Mouse (Mus musculus): ENCODE data around the gene Lzic. TPM values are rescaled to one million over a fixed set of nuclear protein-coding genes. Genes with fewer than 3 reads are reported as not detected.
A peak's percentile ranks its signal among the peaks of the same experiment; 100 is the strongest.
"Not testable (repeated sequence)": the region's sequence is repeated elsewhere in the genome, so short reads cannot be mapped to it uniquely, and the experiment has no call there.

Lzic gene
- polyA plus RNA-seq (2015; fragmentation: Nextera tagmentation; extraction: Ambion mirVana), result 47.1 and 49.3 TPM in 2 replicates

DNA sequence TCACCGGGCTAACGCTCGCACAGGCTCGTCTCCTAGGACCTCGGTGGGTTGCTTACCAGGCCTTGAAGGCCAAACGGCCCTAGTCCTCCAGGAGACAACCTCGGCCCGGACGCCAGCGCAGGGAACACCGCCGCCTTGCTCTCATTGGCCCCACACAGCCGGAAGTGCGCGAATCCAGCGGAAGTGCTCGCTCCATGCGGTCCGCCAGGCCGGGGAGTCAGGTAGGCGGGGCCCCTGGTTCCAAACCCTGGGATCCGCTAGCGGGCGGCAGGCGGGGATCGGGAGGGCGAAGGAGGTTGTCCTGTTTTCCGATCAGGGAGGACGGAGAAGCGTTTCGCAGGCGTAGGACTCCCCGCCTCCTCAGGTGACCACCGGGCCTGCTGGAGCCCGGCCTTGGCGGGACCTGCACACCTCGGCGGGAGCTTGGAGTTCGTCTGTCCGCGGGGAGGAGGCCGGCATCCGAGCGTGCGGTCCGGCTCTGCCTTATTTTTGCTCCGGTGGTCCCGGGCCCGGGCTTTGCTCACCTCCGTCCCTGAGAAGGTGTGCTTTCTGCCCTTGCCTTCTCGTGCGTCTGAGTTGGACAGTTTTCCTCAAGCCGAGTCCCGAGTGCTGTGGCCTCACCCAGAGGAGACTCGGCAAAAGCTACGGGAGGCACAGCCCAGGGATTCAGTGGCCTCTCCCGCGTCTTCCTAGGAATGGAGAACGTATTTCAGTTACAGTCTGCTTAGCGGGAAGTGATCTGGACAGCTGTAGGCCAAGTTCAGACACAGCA lies at the start of gene Lzic, which contains the start of gene Nmnat1:
Gene Lzic (plus strand): TSS at position 177 of the 772 bp plus-strand sequence.
Gene Nmnat1 (minus strand): TSS at position 150 of the 772 bp plus-strand sequence.
- Histone ChIP-seq H3K27me3 (no peaks in the 10 kb centered on the region), H3K4me1 (peaks cover 18% of the 10 kb centered on the region), H3K27ac (peak within 1 kb of the TSS; percentile 84), H3K4me3 (replicated peaks) (peak within 1 kb of the TSS; percentile 82), H3K4me2 (peak within 1 kb of the TSS; percentile 83), H3K9ac (peak within 1 kb of the TSS; percentile 72), H3K36me3 (peaks cover 37% of the 10 kb centered on the region), H3K9me3 (replicated peaks) (no peaks in the 10 kb centered on the region)
- ATAC-seq (replicated peaks; ENCODE audit: low FRiP score), result peak; percentile 97
- under 1% methylated on average over 59 of the region's 60 CpGs for WGBS

- Histone ChIP-seq H3K4me2 (no peak overlapping the region), H3K9me3 (replicated peaks) (no peaks in the 10 kb centered on the region), H3K4me1 (peaks cover 29% of the 10 kb centered on the region), H3K27me3 (no peaks in the 10 kb centered on the region), H3K27ac (0 out of 2 replicates have a peak overlapping the region, but pooled peaks have one; percentile 18), H3K4me3 (replicated peaks) (no peak overlapping the region), H3K9ac (no peak overlapping the region), H3K36me3 (no peaks in the 10 kb centered on the region)
- no peak for ATAC-seq (replicated peaks; ENCODE audit: low FRiP score)
- 29% methylated on average over 8 of the region's 8 CpGs for WGBS
Observed at GRCm38 (mm10) chr4:149440576-149440975, 44.5 kb upstream of the Lzic start.

DNA sequence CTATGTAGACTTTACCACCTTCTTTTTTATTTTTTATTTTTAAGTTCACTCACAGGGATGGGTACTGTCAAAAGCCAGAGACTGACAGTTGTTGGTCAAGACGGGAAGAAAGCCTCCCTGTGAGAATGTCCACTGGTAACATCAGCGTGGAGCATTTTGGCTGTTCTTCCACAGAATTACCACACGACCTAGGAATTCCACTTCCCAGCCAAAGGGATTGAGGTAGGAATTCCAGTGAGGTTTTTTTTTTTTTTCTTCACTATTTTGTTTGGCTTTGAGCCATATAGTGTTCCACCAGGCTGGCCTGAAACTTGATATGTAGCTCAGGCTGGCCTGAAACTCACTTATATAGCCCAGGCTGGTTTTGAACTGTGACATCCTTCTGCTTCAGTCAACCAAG lies 42.6 kb upstream of the Lzic start:
- Histone ChIP-seq H3K36me3 (no peaks in the 10 kb centered on the region), H3K4me3 (replicated peaks) (no peak overlapping the region), H3K9ac (no peak overlapping the region), H3K27ac (no peak overlapping the region), H3K9me3 (replicated peaks) (no peaks in the 10 kb centered on the region), H3K27me3 (no peaks in the 10 kb centered on the region), H3K4me1 (peaks cover 37% of the 10 kb centered on the region), H3K4me2 (no peak overlapping the region)
- no peak for ATAC-seq (replicated peaks; ENCODE audit: low FRiP score)
- 46% methylated on average over 3 of the region's 3 CpGs for WGBS

DNA sequence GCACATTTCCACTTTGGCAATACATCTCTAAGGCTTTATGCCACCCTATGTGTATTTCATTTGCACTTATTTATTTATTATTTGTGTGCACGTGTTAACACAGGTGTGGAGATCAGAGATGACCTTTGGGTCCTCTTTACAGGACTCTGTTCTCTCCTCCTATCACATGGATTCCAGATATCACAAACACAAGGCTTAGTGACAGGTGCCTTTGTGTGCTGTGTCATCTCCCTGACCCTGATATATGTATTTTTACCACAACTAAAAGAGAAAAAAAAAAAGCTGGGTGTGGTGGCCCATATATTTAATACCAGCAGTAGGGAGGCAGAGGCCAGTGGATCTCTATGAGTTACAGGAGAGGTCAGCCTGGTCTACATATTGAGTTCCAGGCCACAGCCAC lies 40.6 kb upstream of the Lzic start:
- H3K9me3 ChIP-seq (replicated peaks), result no peaks in the 10 kb centered on the region
- H3K4me1 ChIP-seq, result peaks cover 37% of the 10 kb centered on the region
- peak overlapping the region; percentile 47; the same call in 1 of the 2 replicates for H3K9ac ChIP-seq
- H3K36me3 ChIP-seq, result no peaks in the 10 kb centered on the region
- H3K27ac ChIP-seq, result peak overlapping the region; percentile 97; the same call in 1 of the 2 replicates
- H3K27me3 ChIP-seq, result no peaks in the 10 kb centered on the region
- peak overlapping the region; percentile 70 for H3K4me2 ChIP-seq
- no peak for ATAC-seq (replicated peaks; ENCODE audit: low FRiP score)
- 65% methylated on average over 1 of the region's 1 CpGs for WGBS
- H3K4me3 ChIP-seq (replicated peaks), result no peak overlapping the region

GRCm38 (mm10) chr4:149444964-149445701 lies 39.9 kb upstream of the Lzic start:
- Histone ChIP-seq H3K4me2 (peak overlapping the region; percentile 70), H3K36me3 (no peaks in the 10 kb centered on the region), H3K4me1 (peaks cover 33% of the 10 kb centered on the region), H3K9me3 (replicated peaks) (no peaks in the 10 kb centered on the region), H3K4me3 (replicated peaks) (peak overlapping the region; percentile 41), H3K27me3 (no peaks in the 10 kb centered on the region), H3K9ac (peak overlapping the region; percentile 47), H3K27ac (peak overlapping the region; percentile 97)
- WGBS, result under 1% methylated on average over 36 of the region's 36 CpGs
- peak; percentile 97 for ATAC-seq (replicated peaks; ENCODE audit: low FRiP score)

DNA sequence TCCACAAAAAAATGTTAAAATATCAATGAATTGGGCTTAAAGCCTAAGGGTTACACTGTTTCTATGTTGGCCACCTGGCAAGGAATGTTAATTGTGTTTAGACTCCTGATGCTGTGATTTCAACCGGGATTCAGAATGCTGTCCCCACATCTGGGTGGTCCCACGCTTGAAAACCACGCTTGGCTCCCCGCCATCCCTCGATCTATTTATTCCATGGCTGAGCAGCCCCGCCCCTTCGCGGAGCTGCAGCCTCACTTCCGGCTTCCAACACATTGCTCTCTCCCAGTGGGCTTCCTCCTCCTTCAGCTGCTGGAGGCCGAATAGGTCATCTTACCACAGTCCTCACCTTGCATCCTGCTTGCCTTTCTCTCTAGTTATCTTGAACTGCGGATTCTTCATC lies 39.2 kb upstream of the Lzic start:
- WGBS, result 4% methylated on average over 11 of the region's 11 CpGs
- Histone ChIP-seq H3K4me3 (replicated peaks) (peak overlapping the region; percentile 41), H3K9ac (0 out of 2 replicates have a peak overlapping the region, but pooled peaks have one; percentile 27), H3K4me1 (peaks cover 26% of the 10 kb centered on the region), H3K9me3 (replicated peaks) (no peaks in the 10 kb centered on the region), H3K27me3 (no peaks in the 10 kb centered on the region), H3K4me2 (peak overlapping the region; percentile 70), H3K27ac (peak overlapping the region; percentile 97), H3K36me3 (no peaks in the 10 kb centered on the region)
- peak; percentile 65 for ATAC-seq (replicated peaks; ENCODE audit: low FRiP score)

DNA sequence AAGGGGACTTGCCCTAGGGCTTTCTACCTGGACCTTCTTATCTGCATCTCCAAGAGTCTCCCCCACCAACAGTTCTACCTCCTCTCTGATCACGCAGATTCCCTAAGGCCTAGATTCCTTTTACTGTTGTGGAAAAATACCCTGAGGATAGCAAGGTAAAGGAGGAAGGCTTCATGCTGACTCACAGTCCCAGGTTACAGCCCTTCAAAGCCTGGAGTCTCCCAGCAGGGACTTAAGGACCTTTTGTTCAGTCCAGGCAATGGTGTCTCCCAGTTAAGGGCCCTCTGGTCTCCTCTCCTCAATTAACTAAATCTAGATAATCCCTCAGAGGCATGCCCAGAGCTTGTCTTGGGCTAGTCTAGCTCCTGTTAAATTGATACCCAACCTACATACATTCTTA lies 38.7 kb upstream of the Lzic start:
- Histone ChIP-seq H3K27ac (peak overlapping the region; percentile 97), H3K27me3 (no peaks in the 10 kb centered on the region), H3K9ac (no peak overlapping the region), H3K4me2 (peak overlapping the region; percentile 70), H3K4me3 (replicated peaks) (peak overlapping the region; percentile 41; the same call in 1 of the 2 replicates), H3K4me1 (peaks cover 26% of the 10 kb centered on the region), H3K9me3 (replicated peaks) (no peaks in the 10 kb centered on the region), H3K36me3 (no peaks in the 10 kb centered on the region)
- ATAC-seq (replicated peaks; ENCODE audit: low FRiP score), result no peak
- 50% methylated on average over 1 of the region's 1 CpGs for WGBS

DNA sequence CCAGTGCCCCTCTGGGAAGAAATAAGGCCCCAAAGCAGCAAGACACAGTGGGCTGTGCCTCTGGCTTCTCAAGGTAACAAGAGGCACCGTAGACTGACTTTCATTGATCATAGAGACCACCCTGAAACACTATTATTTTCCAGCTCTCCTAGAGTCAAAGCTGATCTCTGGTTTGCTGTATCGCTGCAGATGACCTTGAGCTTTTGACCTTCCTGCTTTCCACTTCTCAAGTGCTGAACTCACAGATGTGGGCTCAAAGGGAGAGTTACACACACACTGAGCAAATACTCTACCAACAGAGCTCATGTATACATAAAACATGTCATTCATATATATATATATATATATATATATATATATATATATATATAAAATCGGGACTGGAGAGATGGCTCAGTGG lies 34.4 kb upstream of the Lzic start:
- Histone ChIP-seq H3K27ac (no peak overlapping the region), H3K4me2 (no peak overlapping the region), H3K9me3 (replicated peaks) (no peaks in the 10 kb centered on the region), H3K27me3 (no peaks in the 10 kb centered on the region), H3K36me3 (no peaks in the 10 kb centered on the region), H3K4me3 (replicated peaks) (no peak overlapping the region), H3K4me1 (peaks cover 7% of the 10 kb centered on the region), H3K9ac (no peak overlapping the region)
- 70% methylated on average over 3 of the region's 3 CpGs for WGBS
- no peak for ATAC-seq (replicated peaks; ENCODE audit: low FRiP score)

DNA sequence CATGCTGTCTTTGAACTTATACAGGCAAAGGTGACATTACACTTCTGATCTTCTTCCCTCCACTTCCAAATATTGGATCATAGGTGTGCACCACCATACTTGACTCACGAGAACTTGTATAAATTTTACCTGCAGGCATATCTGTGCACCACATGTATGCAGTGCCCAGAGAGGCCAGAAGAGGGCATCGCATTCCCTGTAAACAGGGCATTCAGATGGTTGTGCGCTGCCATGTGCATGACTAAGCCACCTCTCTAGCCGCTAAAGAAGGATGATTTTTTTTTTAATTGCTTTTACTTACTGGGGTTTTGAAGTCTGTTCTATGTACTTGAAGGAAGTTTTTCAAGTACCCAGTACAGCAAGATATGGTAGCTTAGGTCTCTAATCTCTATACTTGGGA lies 31.4 kb upstream of the Lzic start:
- Histone ChIP-seq H3K27ac (no peak overlapping the region), H3K4me2 (no peak overlapping the region), H3K36me3 (no peaks in the 10 kb centered on the region), H3K4me1 (0 out of 2 replicates have a peak, but pooled peaks cover 3% of the 10 kb centered on the region), H3K9ac (no peak overlapping the region), H3K9me3 (replicated peaks) (no peaks in the 10 kb centered on the region), H3K4me3 (replicated peaks) (no peak overlapping the region), H3K27me3 (no peaks in the 10 kb centered on the region)
- no peak for ATAC-seq (replicated peaks; ENCODE audit: low FRiP score)
- 88% methylated on average over 4 of the region's 4 CpGs for WGBS

- Histone ChIP-seq H3K4me2 (no peak overlapping the region), H3K27me3 (no peaks in the 10 kb centered on the region), H3K9me3 (replicated peaks) (no peaks in the 10 kb centered on the region), H3K4me3 (replicated peaks) (no peak overlapping the region), H3K27ac (no peak overlapping the region), H3K9ac (no peak overlapping the region), H3K36me3 (no peaks in the 10 kb centered on the region), H3K4me1 (0 out of 2 replicates have a peak, but pooled peaks cover 3% of the 10 kb centered on the region)
- no peak for ATAC-seq (replicated peaks; ENCODE audit: low FRiP score)
- 83% methylated on average over 17 of the region's 17 CpGs for WGBS
Observed at GRCm38 (mm10) chr4:149454263-149454662, 30.8 kb upstream of the Lzic start.

GRCm38 (mm10) chr4:149454879-149455278 lies 30.1 kb upstream of the Lzic start, which contains the start of gene Rbp7:
Gene Rbp7 (minus strand): TSS chr4:149454978.
- WGBS, result 43% methylated on average over 8 of the region's 8 CpGs
- no peaks in the 10 kb centered on the region for H3K27me3 ChIP-seq
- H3K36me3 ChIP-seq, result no peaks in the 10 kb centered on the region
- H3K4me1 ChIP-seq, result 0 out of 2 replicates have a peak, but pooled peaks cover 3% of the 10 kb centered on the region
- no peak within 1 kb of the TSS for H3K9ac ChIP-seq
- H3K27ac ChIP-seq, result no peak within 1 kb of the TSS
- no peaks in the 10 kb centered on the region for H3K9me3 ChIP-seq (replicated peaks)
- H3K4me2 ChIP-seq, result no peak within 1 kb of the TSS
- H3K4me3 ChIP-seq (replicated peaks), result no peak within 1 kb of the TSS
- ATAC-seq (replicated peaks; ENCODE audit: low FRiP score), result no peak

DNA sequence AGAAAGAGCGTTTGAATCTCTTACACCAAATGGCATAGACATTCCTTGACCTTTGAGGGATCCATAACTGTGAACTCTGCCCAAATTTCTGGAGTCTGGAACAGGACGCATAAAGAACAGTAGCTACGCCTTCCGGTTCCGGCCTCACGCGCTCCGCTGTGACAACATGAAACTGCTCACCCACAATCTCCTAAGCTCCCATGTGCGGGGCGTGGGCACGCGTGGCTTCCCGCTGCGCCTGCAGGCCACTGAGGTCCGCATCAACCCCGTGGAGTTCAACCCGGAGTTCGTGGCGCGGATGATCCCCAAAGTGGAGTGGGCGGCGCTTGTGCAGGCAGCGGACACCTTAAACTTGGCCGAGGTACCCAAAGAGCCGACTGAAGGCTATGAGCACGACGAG lies 27.9 kb upstream of the Lzic start:
- H3K36me3 ChIP-seq; H3K9ac ChIP-seq; H3K4me2 ChIP-seq; H3K27ac ChIP-seq; ATAC-seq (replicated peaks; ENCODE audit: low FRiP score); H3K4me1 ChIP-seq; H3K9me3 ChIP-seq (replicated peaks); H3K27me3 ChIP-seq; H3K4me3 ChIP-seq (replicated peaks): not testable (repeated sequence)
- WGBS, result 86% methylated on average over 27 of the region's 27 CpGs
